Mouse (Mus musculus) heart, adult 11 months (tissue): Measurements from ENCODE around the gene T2.
"Not testable (repeated sequence)": the region's sequence is repeated elsewhere in the genome, so short reads cannot be mapped to it uniquely, and the experiment has no call there.

Source experiments
- DNase-seq: peaks from one replicate; pipeline ENCODE4 v3.0.0; 2022

The T2 gene

GRCm38 (mm10) chr17:8367514-8368480, 12.0 kb downstream of the T2 start:
- DNase-seq, result no peak

DNA sequence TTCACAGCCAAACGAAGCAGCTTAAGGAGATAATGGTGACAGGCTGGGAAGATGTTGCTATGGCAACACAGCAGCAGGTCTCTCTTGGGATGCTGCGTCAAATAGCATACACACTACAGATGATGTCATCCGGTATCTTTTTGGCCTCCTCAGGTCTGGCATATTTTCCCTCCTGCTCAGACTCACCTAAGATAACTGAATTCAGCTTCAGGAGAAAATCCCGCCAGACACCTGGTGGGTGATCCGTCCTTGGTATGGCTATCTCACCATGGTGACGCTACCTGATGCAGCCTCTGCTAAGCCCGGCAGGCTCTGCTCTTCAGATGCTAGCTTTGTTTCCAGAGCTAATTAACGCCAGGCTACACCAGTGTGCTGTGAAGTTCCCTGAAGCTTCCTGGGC, 12.8 kb downstream of the T2 start:
- DNase-seq, result no peak

- no peak for DNase-seq
Observed at GRCm38 (mm10) chr17:8369171-8369570, 13.4 kb downstream of the T2 start.

GRCm38 (mm10) chr17:8370634-8371229, 14.9 kb downstream of the T2 start:
- DNase-seq, result no peak

GRCm38 (mm10) chr17:8371834-8372233, 16.0 kb downstream of the T2 start:
- DNase-seq, result peak; percentile 96

- DNase-seq, result peak; percentile 93
Observed at GRCm38 (mm10) chr17:8372286-8373046, 16.7 kb downstream of the T2 start.

DNA sequence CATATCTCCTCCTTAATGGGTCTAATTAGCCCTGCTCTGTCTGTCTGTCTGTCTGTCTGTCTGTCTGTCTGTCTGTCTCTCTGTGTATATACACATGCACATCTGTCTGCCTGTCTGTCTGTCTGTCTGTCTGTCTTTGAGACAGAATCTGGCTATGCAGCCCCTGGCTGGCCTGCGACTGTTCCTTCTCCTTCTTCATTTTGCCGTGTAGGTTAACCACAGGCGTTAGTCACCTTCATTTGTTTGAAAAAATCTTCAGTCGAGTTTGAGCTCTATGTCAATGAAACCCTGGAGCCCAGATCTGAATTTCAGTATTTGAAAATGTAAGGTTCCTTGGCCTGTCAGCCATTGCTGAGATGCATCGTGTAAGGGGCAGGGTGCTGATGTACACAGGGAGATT, 21.5 kb downstream of the T2 start:
- no peak for DNase-seq

DNA sequence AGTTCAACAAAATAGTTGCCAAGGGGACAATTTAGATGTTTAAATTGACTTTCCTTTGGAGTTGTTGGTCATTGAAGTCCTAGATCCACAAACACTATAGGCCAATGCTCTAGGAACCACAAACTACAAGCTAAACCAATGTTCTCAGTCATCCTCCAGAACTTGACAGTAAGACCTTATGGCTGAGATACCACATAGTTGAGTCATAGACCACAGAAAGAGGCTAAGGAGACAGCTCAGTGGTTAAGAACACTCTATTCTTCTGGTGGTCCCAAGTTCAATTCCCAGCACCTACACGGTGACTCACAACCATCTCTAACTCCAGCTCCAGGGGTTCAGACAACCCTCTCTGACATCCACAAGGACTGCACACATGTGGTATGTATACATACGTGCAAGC, 29.6 kb downstream of the T2 start:
- no peak for DNase-seq

DNA sequence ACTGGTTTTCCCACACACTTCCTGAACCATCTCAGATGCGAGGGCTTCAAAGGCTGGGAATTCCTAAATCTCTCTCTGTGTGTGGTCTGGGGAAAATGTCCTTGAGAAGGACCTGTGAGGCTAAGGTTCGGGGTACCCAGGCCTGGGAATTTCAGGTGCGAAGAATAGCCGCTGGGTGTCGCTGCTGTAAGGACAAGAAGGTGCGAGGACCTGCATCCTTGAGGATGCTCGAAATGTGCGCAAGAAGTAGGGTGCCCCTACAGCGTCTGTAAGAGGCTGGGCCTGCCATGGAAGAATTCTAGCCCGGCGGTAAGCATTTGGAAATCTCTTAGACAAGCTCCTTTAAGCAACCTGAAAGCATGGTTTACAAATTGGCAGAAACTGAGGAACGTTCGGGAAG, 32.7 kb downstream of the T2 start:
- no peak for DNase-seq

DNA sequence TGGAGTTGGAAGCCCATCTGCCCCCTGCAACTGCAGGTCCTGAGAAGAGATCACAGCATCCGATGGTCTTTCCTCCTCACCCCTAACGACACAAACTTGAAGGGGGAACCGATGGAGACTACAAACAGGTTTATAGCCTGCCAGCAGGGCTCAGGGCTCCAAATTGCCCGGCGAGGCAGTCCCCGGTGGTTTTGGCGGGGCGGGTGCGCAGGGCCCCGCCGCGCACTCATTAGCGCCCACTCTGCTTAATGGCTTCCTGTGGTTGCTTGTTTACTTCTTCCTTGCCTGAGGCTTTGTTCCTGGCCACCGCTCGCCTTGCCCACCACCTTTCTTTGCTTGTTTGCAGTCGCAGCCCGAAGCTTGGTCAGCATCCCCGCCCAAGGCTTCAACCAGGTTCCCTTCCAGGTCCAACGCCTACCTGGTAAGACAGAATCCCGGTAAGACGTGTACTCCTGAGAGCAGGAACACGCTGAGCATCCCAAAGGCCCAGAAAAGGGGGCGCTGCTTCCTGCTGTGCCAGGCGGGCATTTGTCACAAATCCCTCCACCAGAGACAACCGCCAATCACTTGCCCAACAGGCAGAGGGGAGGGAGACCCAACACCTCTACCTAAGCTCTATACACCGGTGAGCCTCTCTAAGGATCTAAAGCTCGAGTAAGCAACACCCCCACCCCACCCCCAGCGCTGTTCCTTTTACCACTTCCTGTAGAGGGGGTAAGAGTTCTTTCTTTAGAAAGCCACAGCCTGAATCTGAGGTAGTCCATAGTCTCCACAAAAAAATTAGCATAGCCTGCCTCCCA, 33.4 kb downstream of the T2 start:
- no peak for DNase-seq

GRCm38 (mm10) chr17:8389790-8390095, 34.0 kb downstream of the T2 start:
- no peak for DNase-seq

- no peak for DNase-seq
Observed at GRCm38 (mm10) chr17:8390487-8390886, 34.7 kb downstream of the T2 start.

DNA sequence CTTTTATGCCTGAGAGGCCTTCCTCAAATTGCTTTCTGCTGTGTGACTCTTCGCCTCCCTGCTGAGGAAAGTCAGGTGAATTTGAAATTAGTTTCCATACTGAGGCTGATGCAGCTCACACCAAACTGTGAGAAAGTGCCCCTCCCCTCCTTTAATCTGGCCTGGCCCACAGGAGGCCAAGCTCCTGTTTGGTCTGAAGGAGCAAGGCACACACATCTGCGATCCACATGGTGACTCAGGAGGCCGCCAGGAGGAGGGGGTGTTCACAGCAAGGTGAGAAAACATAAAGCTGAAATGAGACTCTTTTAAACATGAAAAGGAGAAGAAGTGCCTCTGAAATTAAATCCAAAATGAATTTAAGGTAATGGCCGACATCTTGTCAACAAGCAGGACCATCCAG, 40.6 kb downstream of the T2 start:
- no peak for DNase-seq

DNA sequence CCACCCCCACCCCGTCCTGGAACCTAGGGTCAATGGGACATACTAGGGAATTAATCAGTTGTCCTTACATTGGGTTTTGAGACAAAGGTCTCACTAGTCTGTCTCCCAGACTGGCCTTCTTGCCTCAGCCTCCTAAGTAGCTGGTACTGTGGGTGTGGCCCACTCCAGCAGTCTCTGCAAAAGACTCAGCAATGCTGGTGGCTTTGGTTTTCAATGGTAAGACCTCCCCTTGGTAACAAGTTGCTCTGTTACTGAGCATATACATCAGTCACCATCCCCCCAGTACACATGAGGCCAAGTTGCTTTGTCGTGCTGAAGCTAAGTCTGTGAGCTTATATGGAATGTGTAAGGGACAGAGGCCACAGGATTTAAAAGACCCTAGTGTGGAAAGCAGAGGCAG, 42.2 kb downstream of the T2 start:
- DNase-seq, result no peak

DNA sequence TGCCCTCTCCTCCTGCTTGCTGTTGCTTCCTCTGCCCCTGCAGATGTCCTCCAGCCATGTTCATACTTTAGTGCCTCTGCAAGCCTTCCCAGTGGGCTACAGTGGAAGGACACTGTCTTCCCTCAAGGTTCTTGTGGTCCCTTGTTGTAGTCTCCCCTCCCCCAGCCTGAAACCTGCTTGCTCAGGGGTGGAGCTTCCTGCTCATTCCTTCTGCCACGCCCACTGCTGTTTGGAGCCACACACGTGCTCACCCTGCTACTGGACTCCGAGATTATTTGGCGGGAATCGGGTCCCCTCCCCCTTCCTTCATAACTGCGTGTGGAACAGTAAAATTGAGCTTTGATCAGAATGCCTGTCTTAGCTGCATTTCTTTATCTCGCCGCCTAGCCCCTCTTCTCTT, 48.1 kb downstream of the T2 start:
- DNase-seq, result not testable (repeated sequence)

DNA sequence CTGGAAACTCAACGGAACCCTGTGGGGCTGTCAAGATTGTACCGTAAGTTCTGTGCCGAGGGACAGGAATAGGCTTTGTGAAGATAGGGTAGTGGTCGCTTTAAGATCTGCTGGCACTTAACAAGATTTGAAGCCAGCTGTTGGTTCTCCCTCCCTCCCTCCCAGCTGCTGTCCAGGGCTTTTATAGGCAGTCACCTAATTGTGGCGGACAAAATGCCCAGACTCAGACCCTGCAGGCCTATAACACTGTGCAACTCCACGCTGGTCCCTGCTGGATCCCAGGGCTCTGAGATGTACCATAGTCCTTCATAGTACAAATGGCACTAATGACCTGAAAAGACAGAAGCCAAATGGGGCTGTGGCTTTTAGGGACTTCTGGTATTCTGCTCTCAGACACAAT, 50.5 kb downstream of the T2 start:
- DNase-seq, result no peak

DNA sequence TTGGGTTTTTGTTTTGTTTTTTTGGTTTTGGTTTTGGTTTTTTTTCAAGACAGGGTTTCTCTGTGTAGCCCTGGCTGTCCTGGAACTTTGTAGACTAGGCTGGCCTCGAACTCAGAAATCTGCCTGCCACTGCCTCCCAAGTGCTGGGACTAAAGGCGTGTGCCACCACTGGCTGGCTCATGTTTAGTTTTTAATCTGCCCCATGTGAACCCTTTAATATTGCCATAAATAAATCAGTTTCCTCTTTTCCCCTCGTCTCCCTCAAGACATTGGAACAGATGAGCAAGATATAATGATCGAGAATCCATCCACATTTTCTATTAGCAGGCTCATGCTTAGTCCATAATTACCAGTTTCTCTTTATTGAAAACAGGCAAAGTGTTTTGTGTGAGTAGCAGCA, 52.2 kb downstream of the T2 start:
- DNase-seq, result not testable (repeated sequence)

- no peak for DNase-seq
Observed at GRCm38 (mm10) chr17:8408589-8409295, 53.0 kb downstream of the T2 start.

GRCm38 (mm10) chr17:8410330-8410729, 54.5 kb downstream of the T2 start:
- no peak for DNase-seq

- no peak for DNase-seq
Observed at GRCm38 (mm10) chr17:8413656-8414055, 57.9 kb downstream of the T2 start.

GRCm38 (mm10) chr17:8415533-8415932, 59.7 kb downstream of the T2 start:
- DNase-seq, result no peak

- peak; percentile 96 for DNase-seq
Observed at GRCm38 (mm10) chr17:8416865-8417264, 61.1 kb downstream of the T2 start.
